Mouse (Mus musculus) splenic B cell, adult 2 months (primary cell): Measurements from ENCODE around the gene Sez6.

Source experiments
- DNase-seq: peaks from one replicate; pipeline ENCODE4 v3.0.0-alpha.2; 2011; ENCODE audit warnings: low read depth, low spot score
- H3K27me3 ChIP-seq: 2 replicates; pipeline ENCODE4 v1.6.1; 2012; ENCODE audit warnings: mild to moderate bottlenecking, low read length, moderate library complexity, mixed read lengths; ENCODE audit not compliant: control insufficient read depth, poor library complexity, insufficient read depth, severe bottlenecking
- H3K36me3 ChIP-seq: 2 replicates; pipeline ENCODE4 v1.6.1; 2012; ENCODE audit warnings: mild to moderate bottlenecking, low read length, moderate library complexity, mixed read lengths; ENCODE audit not compliant: control insufficient read depth, poor library complexity, insufficient read depth, severe bottlenecking

Gene Sez6

GRCm38 (mm10) chr11:77930751-77931540 lies at the start of gene Sez6:
TSS of gene Sez6 (plus strand) at chr11:77930800.
- peak; percentile 67 for DNase-seq
- H3K36me3 ChIP-seq = no peaks in the 10 kb centered on the region
- peaks cover 2% of the 10 kb centered on the region for H3K27me3 ChIP-seq

GRCm38 (mm10) chr11:77884524-77885245 lies 45.9 kb upstream of the Sez6 start:
- H3K27me3 ChIP-seq = no peaks in the 10 kb centered on the region
- DNase-seq = no peak
- H3K36me3 ChIP-seq = no peaks in the 10 kb centered on the region

GRCm38 (mm10) chr11:77885246-77885575 lies 45.4 kb upstream of the Sez6 start:
- H3K36me3 ChIP-seq = no peaks in the 10 kb centered on the region
- H3K27me3 ChIP-seq = no peaks in the 10 kb centered on the region
- no peak for DNase-seq

- peak; percentile 75 for DNase-seq
- Histone ChIP-seq H3K27me3 (no peaks in the 10 kb centered on the region), H3K36me3 (no peaks in the 10 kb centered on the region)
Measured at GRCm38 (mm10) chr11:77887373-77887960, 43.1 kb upstream of the Sez6 start.

GRCm38 (mm10) chr11:77888846-77889245 lies 41.8 kb upstream of the Sez6 start:
- H3K36me3 ChIP-seq = no peaks in the 10 kb centered on the region
- peak; percentile 68 for DNase-seq
- H3K27me3 ChIP-seq = no peaks in the 10 kb centered on the region

GRCm38 (mm10) chr11:77889484-77889883 lies 41.1 kb upstream of the Sez6 start:
- DNase-seq = no peak
- Histone ChIP-seq H3K36me3 (no peaks in the 10 kb centered on the region), H3K27me3 (no peaks in the 10 kb centered on the region)

GRCm38 (mm10) chr11:77890648-77891258 lies 39.8 kb upstream of the Sez6 start:
- Histone ChIP-seq H3K36me3 (no peaks in the 10 kb centered on the region), H3K27me3 (no peaks in the 10 kb centered on the region)
- peak; percentile 40 for DNase-seq

GRCm38 (mm10) chr11:77892883-77893282 lies 37.7 kb upstream of the Sez6 start:
- DNase-seq = no peak
- no peaks in the 10 kb centered on the region for H3K27me3 ChIP-seq
- no peaks in the 10 kb centered on the region for H3K36me3 ChIP-seq

GRCm38 (mm10) chr11:77893283-77893682 lies 37.3 kb upstream of the Sez6 start:
- H3K36me3 ChIP-seq = no peaks in the 10 kb centered on the region
- H3K27me3 ChIP-seq = no peaks in the 10 kb centered on the region
- no peak for DNase-seq

GRCm38 (mm10) chr11:77893787-77894718 lies 36.5 kb upstream of the Sez6 start, which contains the start of gene Pipox:
TSS of gene Pipox (minus strand) at chr11:77894096.
- Histone ChIP-seq H3K36me3 (no peaks in the 10 kb centered on the region), H3K27me3 (no peaks in the 10 kb centered on the region)
- no peak for DNase-seq

- no peak for DNase-seq
- H3K27me3 ChIP-seq = no peaks in the 10 kb centered on the region
- no peaks in the 10 kb centered on the region for H3K36me3 ChIP-seq
Measured at GRCm38 (mm10) chr11:77894967-77895366, 35.6 kb upstream of the Sez6 start.

GRCm38 (mm10) chr11:77896011-77896410 lies 34.6 kb upstream of the Sez6 start:
- DNase-seq = no peak
- H3K36me3 ChIP-seq = no peaks in the 10 kb centered on the region
- H3K27me3 ChIP-seq = no peaks in the 10 kb centered on the region

- no peak for DNase-seq
- Histone ChIP-seq H3K36me3 (no peaks in the 10 kb centered on the region), H3K27me3 (no peaks in the 10 kb centered on the region)
Measured at GRCm38 (mm10) chr11:77896480-77896819, 34.1 kb upstream of the Sez6 start.
